ENCODE assay signal across 13 mouse cellular contexts in genomic region chr9:63712838-63713237, GRCm38 (mm10). TPM values are rescaled to one million over a fixed set of nuclear protein-coding genes. Genes with fewer than 3 reads are reported as not detected.
DNase-seq lines count a peak whose midpoint lies in the region; ATAC-seq and TF ChIP-seq lines count a peak whose summit lies in the region.
"Had no signal": no experiment of that assay in that cellular context is flagged by ENCODE, and none has a peak within 500 bp of the region (broad histone marks: within the 10 kb centered on the region; RNA-seq: fewer than 3 reads in every experiment).

No protein-coding gene starts in this region.

- no peak for TF ChIP-seq POLR2A in heart, adult 2 months (IDR thresholded peaks at IDR 0.05; ENCODE audit: insufficient read depth, low read depth, low read length)

- no peak for DNase-seq in heart, adult 2 months
- peak; percentile 45 to 49 for DNase-seq in left cerebral cortex, postnatal 10 days (ENCODE audit: extremely low spot score in 1 of 2, low spot score in 2 of 2)
- DNase-seq in left cerebral cortex, adult 9 months (ENCODE audit: low spot score in 2 of 2): no peak
- peak; percentile 29 for DNase-seq in right cerebral cortex, postnatal 4 days
- DNase-seq in right cerebral cortex, adult 18-20 months: no peak
- DNase-seq in stomach, postnatal 0 days (ENCODE audit: low spot score): no peak
- DNase-seq in urinary bladder, postnatal 25 days (ENCODE audit: low spot score): no peak
- DNase-seq: gastrocnemius, postnatal 25 days; heart, postnatal 36 days had no signal

- intact Hi-C loops in heart, adult 2 months (cut with DNase I): no loop called here
- intact Hi-C loops in left cerebral cortex, postnatal 10 days (cut with DNase I): no loop called here

- H3K27me3 ChIP-seq in heart, embryonic 13.5 days (replicated peaks): no peaks in the 10 kb centered on the region
- no peaks in the 10 kb centered on the region for H3K27me3 ChIP-seq in heart, adult 2 months (ENCODE audit: control insufficient read depth, insufficient read depth, low read length)
- no peaks in the 10 kb centered on the region for H3K27me3 ChIP-seq in stomach, postnatal 0 days (ENCODE audit: control insufficient read depth, insufficient read depth, low read length)
- H3K27me3 ChIP-seq: CH12.LX; forebrain, embryonic 13.5 days had no signal

- ATAC-seq in heart, embryonic 13.5 days (ENCODE audit: extremely low read depth, insufficient number of reproducible peaks, low FRiP score, low TSS enrichment): no peak
- ATAC-seq in stomach, postnatal 0 days (ENCODE audit: low FRiP score, low TSS enrichment): no peak
- ATAC-seq: forebrain, embryonic 13.5 days had no signal

- no peak for TF ChIP-seq EP300 in heart, adult 2 months (IDR thresholded peaks at IDR 0.05; ENCODE audit: insufficient read depth, low read depth, low read length)
- no peak for TF ChIP-seq EP300 in stomach, postnatal 0 days (optimal IDR thresholded peaks at IDR 0.05)

- 0 out of 2 replicates have a peak overlapping the region, but pooled peaks have one; percentile 13 for H3K27ac ChIP-seq in heart, embryonic 13.5 days (replicated peaks)
- no peak overlapping the region for H3K27ac ChIP-seq in heart, adult 2 months
- 0 out of 2 replicates have a peak overlapping the region, but pooled peaks have one; percentile 31 for H3K27ac ChIP-seq in stomach, postnatal 0 days (replicated peaks)
- H3K27ac ChIP-seq: forebrain, embryonic 13.5 days; layer of hippocampus, adult 2 months had no signal

- peaks cover 10% of the 10 kb centered on the region for H3K36me3 ChIP-seq in heart, embryonic 13.5 days
- no peaks in the 10 kb centered on the region for H3K36me3 ChIP-seq in heart, adult 2 months (ENCODE audit: control insufficient read depth, insufficient read depth, low read length)
- H3K36me3 ChIP-seq in stomach, postnatal 0 days (ENCODE audit: control insufficient read depth, insufficient read depth, low read length): peaks cover 2% of the 10 kb centered on the region; the same call in 1 of the 2 replicates

- no peak overlapping the region for H3K4me3 ChIP-seq in heart, embryonic 13.5 days
- H3K4me3 ChIP-seq in heart, adult 2 months: no peak overlapping the region
- H3K4me3 ChIP-seq in stomach, postnatal 0 days (ENCODE audit: low read depth, low read length): no peak overlapping the region
- H3K4me3 ChIP-seq: forebrain, embryonic 13.5 days; layer of hippocampus, adult 2 months had no signal

- no peak overlapping the region for H3K9ac ChIP-seq in heart, embryonic 13.5 days
- no peak overlapping the region for H3K9ac ChIP-seq in heart, adult 2 months (ENCODE audit: low read depth, low read length)
- no peak overlapping the region for H3K9ac ChIP-seq in stomach, postnatal 0 days (ENCODE audit: low read length)
- H3K9ac ChIP-seq: forebrain, embryonic 13.5 days had no signal

- no peak for TF ChIP-seq CTCF in heart, adult 2 months (IDR thresholded peaks at IDR 0.05)
- TF ChIP-seq CTCF in stomach, postnatal 0 days (IDR thresholded peaks at IDR 0.05; ENCODE audit: low read depth): no peak

- 0 out of 2 replicates have a peak, but pooled peaks cover 1% of the 10 kb centered on the region for H3K79me2 ChIP-seq in heart, adult 2 months (replicated peaks; ENCODE audit: control insufficient read depth, insufficient read depth, low read length)

- H3K9me3 ChIP-seq in heart, embryonic 13.5 days: peaks cover 3% of the 10 kb centered on the region; the same call in 1 of the 2 replicates
- H3K9me3 ChIP-seq in stomach, postnatal 0 days (ENCODE audit: control insufficient read depth, low read length): no peaks in the 10 kb centered on the region
- H3K9me3 ChIP-seq: forebrain, embryonic 13.5 days had no signal

- H3K4me2 ChIP-seq in heart, embryonic 13.5 days: no peak overlapping the region
- H3K4me2 ChIP-seq in stomach, postnatal 0 days (replicated peaks; ENCODE audit: low read depth): no peak overlapping the region
- H3K4me2 ChIP-seq: forebrain, embryonic 13.5 days had no signal

- H3K4me1 ChIP-seq in heart, embryonic 13.5 days: peaks cover 81% of the 10 kb centered on the region
- peaks cover 31% of the 10 kb centered on the region for H3K4me1 ChIP-seq in heart, adult 2 months (ENCODE audit: control insufficient read depth, insufficient read depth, low read length)
- peaks cover 8% of the 10 kb centered on the region for H3K4me1 ChIP-seq in stomach, postnatal 0 days (replicated peaks; ENCODE audit: control insufficient read depth, insufficient read depth)

- 52% methylated on average over 6 of the region's 6 CpGs for WGBS in heart, embryonic 13.5 days
- WGBS in heart, adult 2 months: 68% methylated on average over 6 of the region's 6 CpGs
- WGBS in stomach, postnatal 0 days: 62% methylated on average over 6 of the region's 6 CpGs

RNA-seq across cellular contexts. Expression of gene Smad3, which starts 45.0 kb away (rescaled TPM):
- polyA plus RNA-seq in heart, embryonic 13.5 days (2015; fragmentation: Nextera tagmentation; extraction: Ambion mirVana): 11.3 and 11.9 TPM in 2 replicates
- 10 to 100 TPM; 12.4 to 13.0 TPM for total RNA-seq in heart, adult 2 months (2021)
- polyA plus RNA-seq in heart, adult 2 months (2012; rRNA removed): 18.4 and 24.0 TPM in 2 replicates
- 10 to 100 TPM; 15.4 to 15.6 TPM for total RNA-seq in left cerebral cortex, postnatal 10 days (2021)
- 5.3 and 6.4 TPM in 2 replicates for polyA plus RNA-seq in stomach, postnatal 0 days (2015; fragmentation: Nextera tagmentation; extraction: Ambion mirVana)

Comparison
In these comparisons a context has a peak if more than half of its experiments do, and no peak if none do; other contexts are left out.
1. DNase-seq: peak in left cerebral cortex, postnatal 10 days (2 of 2) and right cerebral cortex, postnatal 4 days (single experiment); none in heart, adult 2 months (0 of 2), left cerebral cortex, adult 9 months (0 of 2), right cerebral cortex, adult 18-20 months (single experiment), stomach, postnatal 0 days (single experiment) and urinary bladder, postnatal 25 days (single experiment).